Mouse (Mus musculus): Measurements from ENCODE around the gene Nfib. TPM values are rescaled to one million over a fixed set of nuclear protein-coding genes. Genes with fewer than 3 reads are reported as not detected.

Gene Nfib
- total and polyA plus RNA-seq, 3 experiments: not detected

- Histone ChIP-seq H3K9me3 (replicated peaks; ENCODE audit: insufficient read depth, low read length) (no peaks in the 10 kb centered on the region), H3K79me2 (ENCODE audit: control insufficient read depth, insufficient read depth, low read length, poor library complexity) (no peaks in the 10 kb centered on the region), H3K4me1 (ENCODE audit: control insufficient read depth in 1 of 2, insufficient read depth in 2 of 2, low read length in 2 of 2) (no peaks in the 10 kb centered on the region), H3K27me3 (ENCODE audit: control insufficient read depth in 1 of 2, insufficient read depth in 2 of 2, low read length in 2 of 2) (no peaks in the 10 kb centered on the region), H3K36me3 (ENCODE audit: control insufficient read depth in 1 of 2, insufficient read depth in 2 of 2, low read length in 2 of 2) (no peaks in the 10 kb centered on the region), H3K27ac (ENCODE audit: control insufficient read depth, low read depth, low read length) (no peak overlapping the region), H3K4me3 (ENCODE audit: control insufficient read depth in 1 of 2, insufficient read depth in 1 of 2, low read depth in 2 of 2, low read length in 2 of 2) (no peak overlapping the region), H3K9ac (ENCODE audit: control insufficient read depth, low read depth, low read length, poor library complexity, severe bottlenecking) (no peak overlapping the region)
- no peak for DNase-seq (ENCODE audit: low read depth, low spot score)
- TF ChIP-seq GATA1 (IDR thresholded peaks at IDR 0.05; ENCODE audit: low read depth, low read length): no peak
- TF ChIP-seq ETS1 (IDR thresholded peaks at IDR 0.05; ENCODE audit: low read depth, low read length): no peak
- TF ChIP-seq UBTF (IDR thresholded peaks at IDR 0.05; ENCODE audit: borderline replicate concordance, insufficient read depth, low read depth, low read length): no peak
- no peak for TF ChIP-seq MAX (IDR thresholded peaks at IDR 0.05; ENCODE audit: low read length)
- no peak for TF ChIP-seq ZKSCAN1 (IDR thresholded peaks at IDR 0.05; ENCODE audit: low read depth, low read length)
- TF ChIP-seq TAL1 (IDR thresholded peaks at IDR 0.05; ENCODE audit: low read length): no peak
- no peak for TF ChIP-seq USF2 (IDR thresholded peaks at IDR 0.05; ENCODE audit: borderline replicate concordance in 1 of 2, insufficient read depth in 1 of 2, low read depth in 1 of 2, low read length in 2 of 2)
- TF ChIP-seq SMC3 (IDR thresholded peaks at IDR 0.05; ENCODE audit: low read depth, low read length): no peak
- TF ChIP-seq CHD1 (IDR thresholded peaks at IDR 0.05; ENCODE audit: low read depth, low read length): no peak
- TF ChIP-seq MEF2A (IDR thresholded peaks at IDR 0.05; ENCODE audit: extremely low read depth, insufficient replicate concordance, low read depth, low read length, poor library complexity, severe bottlenecking): no peak
- no peak for TF ChIP-seq USF1 (IDR thresholded peaks at IDR 0.05; ENCODE audit: low read depth, low read length)
- TF ChIP-seq TCF12 (IDR thresholded peaks at IDR 0.05; ENCODE audit: low read depth, low read length): no peak
- TF ChIP-seq EP300 (IDR thresholded peaks at IDR 0.05; ENCODE audit: low read depth in 1 of 2, low read length in 2 of 2): no peak
- TF ChIP-seq E2F4 (IDR thresholded peaks at IDR 0.05; ENCODE audit: borderline replicate concordance, low read depth, low read length): no peak
- no peak for TF ChIP-seq RCOR1 (IDR thresholded peaks at IDR 0.05; ENCODE audit: low read depth, low read length)
- TF ChIP-seq MAZ (IDR thresholded peaks at IDR 0.05; ENCODE audit: low read depth, low read length): no peak
- TF ChIP-seq SIN3A (IDR thresholded peaks at IDR 0.05; ENCODE audit: low read length): no peak
Observed at GRCm38 (mm10) chr4:82336951-82337381, 368.6 kb downstream of the Nfib start.

- no peaks in the 10 kb centered on the region for H3K27me3 ChIP-seq (ENCODE audit: control insufficient read depth in 1 of 2, insufficient read depth in 2 of 2, low read length in 2 of 2)
- H3K4me3 ChIP-seq (ENCODE audit: control insufficient read depth in 1 of 2, insufficient read depth in 1 of 2, low read depth in 2 of 2, low read length in 2 of 2): no peak overlapping the region
- H3K36me3 ChIP-seq (ENCODE audit: control insufficient read depth in 1 of 2, insufficient read depth in 2 of 2, low read length in 2 of 2): no peaks in the 10 kb centered on the region
- DNase-seq (ENCODE audit: low read depth, low spot score): no peak
- H3K27ac ChIP-seq (ENCODE audit: control insufficient read depth, low read depth, low read length): no peak overlapping the region
- no peak overlapping the region for H3K9ac ChIP-seq (ENCODE audit: control insufficient read depth, low read depth, low read length, poor library complexity, severe bottlenecking)
- no peaks in the 10 kb centered on the region for H3K9me3 ChIP-seq (replicated peaks; ENCODE audit: insufficient read depth, low read length)
- no peaks in the 10 kb centered on the region for H3K79me2 ChIP-seq (ENCODE audit: control insufficient read depth, insufficient read depth, low read length, poor library complexity)
- no peaks in the 10 kb centered on the region for H3K4me1 ChIP-seq (ENCODE audit: control insufficient read depth in 1 of 2, insufficient read depth in 2 of 2, low read length in 2 of 2)
- no peak for TF ChIP-seq POLR2AphosphoS2 (IDR thresholded peaks at IDR 0.05; ENCODE audit: low read length)
- TF ChIP-seq JUND (IDR thresholded peaks at IDR 0.05; ENCODE audit: low read depth, low read length): no peak
Observed at GRCm38 (mm10) chr4:82335266-82335865, 370.2 kb downstream of the Nfib start.
